In the genomic region with DNA sequence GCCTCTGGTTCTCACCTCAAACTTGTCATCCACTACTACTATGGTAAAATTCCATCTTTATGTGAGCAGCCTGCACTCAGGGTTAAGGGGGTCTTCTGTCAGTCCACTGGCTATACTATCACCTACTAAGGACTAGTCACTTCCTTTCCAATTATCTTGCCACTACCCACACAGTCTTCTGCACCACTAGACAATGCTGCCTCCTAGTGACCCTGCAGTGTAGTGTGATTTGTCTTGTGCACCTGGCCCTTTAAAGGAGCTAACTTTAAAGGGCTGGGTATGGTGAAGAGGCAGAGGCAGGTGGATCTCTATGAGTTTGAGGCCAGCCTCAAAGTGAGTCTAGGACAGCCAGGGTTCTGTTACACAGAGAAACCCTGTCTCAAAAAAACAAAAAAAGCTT, we compare ENCODE assay signal across 12 mouse cellular contexts. TPM values are rescaled to one million over a fixed set of nuclear protein-coding genes. Genes with fewer than 3 reads are reported as not detected.
DNase-seq lines count a peak whose midpoint lies in the region; ATAC-seq and TF ChIP-seq lines count a peak whose summit lies in the region.
"Had no signal": no experiment of that assay in that cellular context is flagged by ENCODE, and none has a peak within 500 bp of the region (broad histone marks: within the 10 kb centered on the region; RNA-seq: fewer than 3 reads in every experiment).

No protein-coding gene starts in this region.

- H3K4me1 ChIP-seq in embryonic facial prominence, embryonic 14.5 days (ENCODE audit: control insufficient read depth, insufficient read depth, low read length): peaks cover 36% of the 10 kb centered on the region
- peaks cover 43% of the 10 kb centered on the region for H3K4me1 ChIP-seq in embryonic facial prominence, embryonic 10.5 days
- peaks cover 25% of the 10 kb centered on the region for H3K4me1 ChIP-seq in lung, embryonic 14.5 days (ENCODE audit: insufficient read depth)

- H3K27me3 ChIP-seq in embryonic facial prominence, embryonic 14.5 days (replicated peaks; ENCODE audit: control insufficient read depth, insufficient read depth, low read length): no peaks in the 10 kb centered on the region
- no peaks in the 10 kb centered on the region for H3K27me3 ChIP-seq in embryonic facial prominence, embryonic 10.5 days (replicated peaks; ENCODE audit: low read depth, poor library complexity, severe bottlenecking)
- H3K27me3 ChIP-seq in lung, embryonic 14.5 days (ENCODE audit: insufficient read depth, low read length): no peaks in the 10 kb centered on the region

- H3K9me3 ChIP-seq in embryonic facial prominence, embryonic 14.5 days (ENCODE audit: control insufficient read depth, low read length): no peaks in the 10 kb centered on the region
- no peaks in the 10 kb centered on the region for H3K9me3 ChIP-seq in embryonic facial prominence, embryonic 10.5 days
- no peaks in the 10 kb centered on the region for H3K9me3 ChIP-seq in lung, embryonic 14.5 days (ENCODE audit: low read depth, low read length)
- H3K9me3 ChIP-seq: hindbrain, embryonic 10.5 days had no signal

- H3K27ac ChIP-seq in embryonic facial prominence, embryonic 14.5 days (replicated peaks; ENCODE audit: low read depth, low read length): 0 out of 2 replicates have a peak overlapping the region, but pooled peaks have one; percentile 81
- no peak overlapping the region for H3K27ac ChIP-seq in embryonic facial prominence, embryonic 10.5 days (replicated peaks)
- no peak overlapping the region for H3K27ac ChIP-seq in lung, embryonic 14.5 days (ENCODE audit: low read depth)
- H3K27ac ChIP-seq: hindbrain, embryonic 10.5 days had no signal

- ATAC-seq in embryonic facial prominence, embryonic 14.5 days (ENCODE audit: low read depth): no peak
- no peak for ATAC-seq in lung, embryonic 14.5 days (ENCODE audit: insufficient read depth)
- ATAC-seq in common myeloid progenitor, adult 5-6 weeks (replicated peaks; ENCODE audit: low read depth, poor library complexity, severe bottlenecking): peak; percentile 75

- H3K4me3 ChIP-seq in embryonic facial prominence, embryonic 14.5 days (ENCODE audit: low read depth, low read length): no peak overlapping the region
- H3K4me3 ChIP-seq in embryonic facial prominence, embryonic 10.5 days: no peak overlapping the region
- H3K4me3 ChIP-seq in lung, embryonic 14.5 days (ENCODE audit: low read depth, low read length): no peak overlapping the region
- H3K4me3 ChIP-seq: hindbrain, embryonic 10.5 days had no signal

- H3K9ac ChIP-seq in embryonic facial prominence, embryonic 14.5 days (ENCODE audit: low read depth, low read length): no peak overlapping the region
- H3K9ac ChIP-seq in lung, embryonic 14.5 days: no peak overlapping the region

- H3K4me2 ChIP-seq in embryonic facial prominence, embryonic 14.5 days (ENCODE audit: low read depth, low read length): no peak overlapping the region
- H3K4me2 ChIP-seq in lung, embryonic 14.5 days: no peak overlapping the region
- H3K4me2 ChIP-seq: midbrain, embryonic 11.5 days had no signal

- no peak for DNase-seq in embryonic facial prominence, embryonic 14.5 days (ENCODE audit: low spot score)
- no peak for DNase-seq in embryonic facial prominence, embryonic 10.5 days (ENCODE audit: low spot score)
- DNase-seq in lung, embryonic 14.5 days: no peak
- DNase-seq in lung, postnatal 36 days: no peak
- DNase-seq in thymus, postnatal 0 days (ENCODE audit: low spot score): peak; percentile 26
- no peak for DNase-seq in urinary bladder, postnatal 36 days (ENCODE audit: low spot score in 2 of 2)
- no peak for DNase-seq in adrenal gland, postnatal 4 days (ENCODE audit: low spot score in 2 of 2)
- DNase-seq: cerebellum, adult 18-20 months; gastrocnemius, postnatal 10 days had no signal

- peaks cover 80% of the 10 kb centered on the region for H3K36me3 ChIP-seq in embryonic facial prominence, embryonic 14.5 days (ENCODE audit: control insufficient read depth, insufficient read depth, low read length)
- H3K36me3 ChIP-seq in embryonic facial prominence, embryonic 10.5 days (replicated peaks): peaks cover 92% of the 10 kb centered on the region
- H3K36me3 ChIP-seq in lung, embryonic 14.5 days (ENCODE audit: insufficient read depth): peaks cover 69% of the 10 kb centered on the region

- TF ChIP-seq CTCF in lung, embryonic 14.5 days (IDR thresholded peaks at IDR 0.05; ENCODE audit: low read depth): peak; percentile 43

RNA-seq across cellular contexts. Expression of gene Capn12, which starts 35.3 kb away (rescaled TPM):
- 0.58 and 0.72 TPM in 2 replicates for polyA plus RNA-seq in embryonic facial prominence, embryonic 14.5 days (2014; fragmentation: Nextera tagmentation; extraction: Ambion mirVana)
- 0.44 and 0.55 TPM in 2 replicates for polyA plus RNA-seq in embryonic facial prominence, embryonic 10.5 days (2016; fragmentation: Nextera tagmentation; extraction: Ambion mirVana)
- polyA plus RNA-seq in lung, embryonic 14.5 days (2014; fragmentation: Nextera tagmentation; extraction: Ambion mirVana): 0.42 and 0.61 TPM in 2 replicates
- 0.37 and 0.87 TPM in 2 replicates for total RNA-seq in common myeloid progenitor, adult 5-6 weeks (2017)
- 0.23 and 0.53 TPM in 2 replicates for polyA plus RNA-seq in thymus, postnatal 0 days (2015; fragmentation: Nextera tagmentation; extraction: Ambion mirVana)
- under 1 TPM; 0.11 to 0.17 TPM for total RNA-seq in adrenal gland, postnatal 4 days (2021)
- polyA plus RNA-seq: hindbrain, embryonic 10.5 days had no signal

RNA-seq across cellular contexts. Expression of gene Actn4, which starts 45.6 kb away (rescaled TPM):
- 256 and 280 TPM in 2 replicates for polyA plus RNA-seq in embryonic facial prominence, embryonic 14.5 days (2014; fragmentation: Nextera tagmentation; extraction: Ambion mirVana)
- 260 and 269 TPM in 2 replicates for polyA plus RNA-seq in embryonic facial prominence, embryonic 10.5 days (2016; fragmentation: Nextera tagmentation; extraction: Ambion mirVana)
- 266 and 270 TPM in 2 replicates for polyA plus RNA-seq in lung, embryonic 14.5 days (2014; fragmentation: Nextera tagmentation; extraction: Ambion mirVana)
- total RNA-seq in common myeloid progenitor, adult 5-6 weeks (2017): 42.6 and 76.9 TPM in 2 replicates
- polyA plus RNA-seq in thymus, postnatal 0 days (2015; fragmentation: Nextera tagmentation; extraction: Ambion mirVana): 133 and 138 TPM in 2 replicates
- 100 to 1,000 TPM; 220 to 242 TPM for total RNA-seq in adrenal gland, postnatal 4 days (2021)

RNA-seq across cellular contexts. Expression of gene Lgals7, which starts 52.8 kb away (rescaled TPM):
- 27.3 and 53.0 TPM in 2 replicates for polyA plus RNA-seq in embryonic facial prominence, embryonic 14.5 days (2014; fragmentation: Nextera tagmentation; extraction: Ambion mirVana)
- polyA plus RNA-seq in embryonic facial prominence, embryonic 10.5 days (2016; fragmentation: Nextera tagmentation; extraction: Ambion mirVana): 0.63 and 1.9 TPM in 2 replicates
- 1.0 and 1.7 TPM in 2 replicates for polyA plus RNA-seq in lung, embryonic 14.5 days (2014; fragmentation: Nextera tagmentation; extraction: Ambion mirVana)
- 0.82 TPM in 1 of 2 replicates, not detected in the other for total RNA-seq in common myeloid progenitor, adult 5-6 weeks (2017)
- polyA plus RNA-seq in thymus, postnatal 0 days (2015; fragmentation: Nextera tagmentation; extraction: Ambion mirVana): 0.99 and 1.1 TPM in 2 replicates
- 1 to 10 TPM; 3.9 TPM for total RNA-seq in adrenal gland, postnatal 4 days (2021)
